Mouse (Mus musculus) liver, embryonic 13.5 days (tissue): Measurements from ENCODE around the gene Arl5b. TPM values are rescaled to one million over a fixed set of nuclear protein-coding genes. Genes with fewer than 3 reads are reported as not detected.

ENCODE experiments used
- ATAC-seq: fragments of 200-750 bp; cut with Nextera tagmentation; 2 replicates; pipeline ENCODE4 v1.8.0; 2017; ENCODE audit warnings: low read depth, mild to moderate bottlenecking, moderate number of reproducible peaks, moderate library complexity
- DNase-seq: peaks from one replicate; pipeline ENCODE4 v3.0.0; 2022
- H3K27ac ChIP-seq: fragments of 300-500 bp; sonication (generic); 2 replicates; pipeline ENCODE4 v1.5.1; 2015; ENCODE audit warnings: moderate library complexity, mild to moderate bottlenecking, inconsistent platforms
- H3K27me3 ChIP-seq: fragments of 300-500 bp; sonication (generic); 2 replicates; pipeline ENCODE4 v1.6.1; 2015; ENCODE audit warnings: mild to moderate bottlenecking, inconsistent platforms
- H3K36me3 ChIP-seq: fragments of 300-500 bp; sonication (generic); 2 replicates; pipeline ENCODE4 v1.6.1; 2015; ENCODE audit warnings: mild to moderate bottlenecking, inconsistent platforms
- H3K4me1 ChIP-seq: fragments of 300-500 bp; sonication (generic); replicated peaks from 2 replicates; pipeline ENCODE4 v1.6.1; 2015; ENCODE audit warnings: inconsistent platforms
- H3K4me2 ChIP-seq: fragments of 300-500 bp; sonication (generic); 2 replicates; pipeline ENCODE4 v1.6.1; 2015; ENCODE audit warnings: inconsistent platforms, mild to moderate bottlenecking, moderate library complexity
- H3K4me3 ChIP-seq: fragments of 300-500 bp; sonication (generic); replicated peaks from 2 replicates; pipeline ENCODE4 v1.5.1; 2015; ENCODE audit warnings: mild to moderate bottlenecking, inconsistent platforms
- H3K9ac ChIP-seq: fragments of 300-500 bp; sonication (generic); 2 replicates; pipeline ENCODE4 v1.6.1; 2015; ENCODE audit warnings: mild to moderate bottlenecking, inconsistent platforms
- H3K9me3 ChIP-seq: fragments of 300-500 bp; sonication (generic); replicated peaks from 2 replicates; pipeline ENCODE4 v1.6.1; 2016; ENCODE audit warnings: inconsistent platforms
- WGBS: fragments of 180-500 bp; shearing (Covaris S2); methylation state at CpG from one replicate; pipeline ENCODE4 v1.1.7; 2015; ENCODE audit not compliant: insufficient replicate concordance; 5-methylcytosine and 5-hydroxymethylcytosine counted together
- polyA plus RNA-seq: library from polyadenylated mRNA; unstranded; fragments of >200 nt; fragmentation: Nextera tagmentation; extraction: Ambion mirVana; gene quantifications from 2 replicates; pipeline ENCODE4 v1.2.1, GENCODE M21; 2015

The Arl5b gene
- polyA plus RNA-seq, 1 experiment from 2014 or later, result 6.0 TPM

DNA sequence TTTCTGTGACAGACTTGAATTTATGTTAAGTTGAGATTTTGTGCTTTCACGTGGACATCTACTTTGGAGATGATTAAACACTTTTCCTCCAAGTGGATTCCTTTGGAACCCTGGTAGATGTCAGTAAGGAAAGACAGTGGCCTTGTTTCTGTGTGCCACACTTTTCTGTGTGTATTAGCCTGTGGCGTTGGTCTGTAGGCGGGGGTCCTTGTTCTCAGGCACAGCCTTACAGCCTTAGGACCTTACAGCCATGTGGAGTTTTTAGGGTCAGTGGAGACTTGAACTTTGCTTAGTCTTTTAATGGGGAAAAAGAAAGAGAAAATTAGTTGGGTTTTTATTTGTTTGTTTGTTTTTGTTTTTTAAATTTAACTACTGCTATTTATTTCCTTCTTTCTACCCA, 11.7 kb downstream of the Arl5b start:
- Histone ChIP-seq H3K4me3 (no peak overlapping the region), H3K4me1 (peaks cover 18% of the 10 kb centered on the region), H3K36me3 (no peaks in the 10 kb centered on the region), H3K4me2 (no peak overlapping the region), H3K9ac (no peak overlapping the region), H3K27ac (no peak overlapping the region), H3K9me3 (no peaks in the 10 kb centered on the region), H3K27me3 (no peaks in the 10 kb centered on the region)
- ATAC-seq (no peak), DNase-seq (no peak)
- 76% methylated on average over 3 of the region's 3 CpGs for WGBS

- ATAC-seq, result no peak
- Histone ChIP-seq H3K4me3 (no peak overlapping the region), H3K9ac (no peak overlapping the region), H3K36me3 (peaks cover 3% of the 10 kb centered on the region; the same call in 1 of the 2 replicates), H3K4me1 (peaks cover 6% of the 10 kb centered on the region), H3K27me3 (no peaks in the 10 kb centered on the region), H3K27ac (no peak overlapping the region), H3K9me3 (no peaks in the 10 kb centered on the region), H3K4me2 (no peak overlapping the region)
- no peak for DNase-seq
- WGBS, result 68% methylated on average over 1 of the region's 1 CpGs
Measured at GRCm38 (mm10) chr2:15063815-15064214, 14.6 kb downstream of the Arl5b start.

GRCm38 (mm10) chr2:15064380-15065269, 15.4 kb downstream of the Arl5b start:
- H3K27ac ChIP-seq, result no peak overlapping the region
- no peak overlapping the region for H3K4me2 ChIP-seq
- H3K9ac ChIP-seq, result no peak overlapping the region
- peaks cover 6% of the 10 kb centered on the region for H3K4me1 ChIP-seq
- WGBS, result 67% methylated on average over 7 of the region's 7 CpGs
- no peaks in the 10 kb centered on the region for H3K27me3 ChIP-seq
- no peak for DNase-seq
- no peak for ATAC-seq
- no peaks in the 10 kb centered on the region for H3K9me3 ChIP-seq
- no peak overlapping the region for H3K4me3 ChIP-seq
- H3K36me3 ChIP-seq, result peaks cover 3% of the 10 kb centered on the region; the same call in 1 of the 2 replicates

GRCm38 (mm10) chr2:15065447-15065846, 16.3 kb downstream of the Arl5b start:
- WGBS, result 66% methylated on average over 2 of the region's 2 CpGs
- Histone ChIP-seq H3K9me3 (no peaks in the 10 kb centered on the region), H3K4me1 (peaks cover 6% of the 10 kb centered on the region), H3K9ac (no peak overlapping the region), H3K27ac (no peak overlapping the region), H3K27me3 (no peaks in the 10 kb centered on the region), H3K4me3 (no peak overlapping the region), H3K4me2 (no peak overlapping the region), H3K36me3 (peaks cover 10% of the 10 kb centered on the region)
- ATAC-seq, result no peak
- DNase-seq, result no peak

GRCm38 (mm10) chr2:15067091-15067490, 17.9 kb downstream of the Arl5b start:
- DNase-seq (no peak), ATAC-seq (no peak)
- Histone ChIP-seq H3K4me3 (no peak overlapping the region), H3K9ac (no peak overlapping the region), H3K36me3 (peaks cover 17% of the 10 kb centered on the region), H3K27ac (no peak overlapping the region), H3K9me3 (no peaks in the 10 kb centered on the region), H3K4me2 (no peak overlapping the region), H3K4me1 (peaks cover 6% of the 10 kb centered on the region), H3K27me3 (no peaks in the 10 kb centered on the region)
- WGBS, result 50% methylated on average over 5 of the region's 5 CpGs

DNA sequence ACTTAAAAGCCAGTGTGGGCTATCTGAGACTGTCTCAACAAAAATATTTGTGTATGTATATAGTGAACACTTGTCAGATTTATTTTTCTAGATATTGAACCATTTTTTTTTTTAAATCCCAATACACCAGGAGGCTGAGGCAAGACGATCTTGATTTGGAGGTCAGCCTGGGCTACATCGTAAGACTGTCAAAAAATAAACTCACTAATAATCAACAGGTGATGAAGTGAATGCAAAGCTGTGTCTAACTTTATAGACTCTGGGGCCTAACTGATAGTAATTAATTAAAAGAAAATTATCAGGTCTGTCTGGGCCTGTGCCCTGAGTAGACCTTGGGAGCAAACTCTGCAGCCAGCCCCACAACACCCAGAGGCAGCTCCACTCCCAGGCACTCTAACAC, 34.5 kb downstream of the Arl5b start:
- 87% methylated on average over 2 of the region's 2 CpGs for WGBS
- ATAC-seq, result no peak
- Histone ChIP-seq H3K27ac (no peak overlapping the region), H3K36me3 (0 out of 2 replicates have a peak, but pooled peaks cover 9% of the 10 kb centered on the region), H3K9ac (no peak overlapping the region), H3K9me3 (no peaks in the 10 kb centered on the region), H3K4me3 (no peak overlapping the region), H3K4me1 (no peaks in the 10 kb centered on the region), H3K27me3 (no peaks in the 10 kb centered on the region), H3K4me2 (no peak overlapping the region)
- DNase-seq, result no peak

GRCm38 (mm10) chr2:15087308-15087707, 38.1 kb downstream of the Arl5b start:
- H3K9me3 ChIP-seq, result no peaks in the 10 kb centered on the region
- no peaks in the 10 kb centered on the region for H3K27me3 ChIP-seq
- H3K27ac ChIP-seq, result no peak overlapping the region
- WGBS, result 46% methylated on average over 1 of the region's 1 CpGs
- DNase-seq (no peak), ATAC-seq (no peak)
- no peak overlapping the region for H3K4me2 ChIP-seq
- H3K4me1 ChIP-seq, result no peaks in the 10 kb centered on the region; the same call in 1 of the 2 replicates
- H3K36me3 ChIP-seq, result 0 out of 2 replicates have a peak, but pooled peaks cover 6% of the 10 kb centered on the region
- H3K4me3 ChIP-seq, result no peak overlapping the region
- no peak overlapping the region for H3K9ac ChIP-seq

DNA sequence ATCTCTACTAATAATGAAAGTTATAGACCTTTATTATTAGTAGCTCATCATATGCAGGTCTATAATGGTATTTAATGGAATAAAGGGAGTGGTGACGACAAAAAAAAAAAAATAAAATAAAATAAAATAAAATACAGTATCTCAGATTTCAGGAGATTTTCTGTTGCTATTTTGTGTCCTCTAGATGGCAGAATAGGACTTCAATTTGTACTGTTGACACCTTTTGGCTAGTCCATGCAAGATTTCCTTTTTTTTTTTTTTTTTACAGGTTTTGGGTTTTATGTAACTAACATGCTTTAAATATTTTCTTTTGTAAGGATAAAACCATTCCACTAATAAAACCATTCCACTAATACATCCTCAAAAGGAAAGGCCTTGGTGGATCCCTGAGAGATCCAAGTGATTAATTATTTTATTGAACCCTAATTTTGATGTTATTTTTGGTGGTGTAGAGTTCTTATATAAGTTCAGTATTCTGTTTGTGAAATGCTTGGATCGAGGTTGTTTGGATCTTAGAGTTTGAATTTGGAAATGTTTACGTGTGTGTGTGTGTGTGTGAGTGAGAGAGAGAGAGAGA, 47.4 kb downstream of the Arl5b start:
- 0 out of 2 replicates have a peak, but pooled peaks cover 3% of the 10 kb centered on the region for H3K4me1 ChIP-seq
- no peak for DNase-seq
- no peaks in the 10 kb centered on the region for H3K27me3 ChIP-seq
- H3K27ac ChIP-seq, result no peak overlapping the region
- H3K4me2 ChIP-seq, result no peak overlapping the region
- H3K9me3 ChIP-seq, result no peaks in the 10 kb centered on the region
- ATAC-seq, result no peak
- H3K4me3 ChIP-seq, result no peak overlapping the region
- WGBS, result 38% methylated on average over 3 of the region's 3 CpGs
- no peaks in the 10 kb centered on the region for H3K36me3 ChIP-seq
- H3K9ac ChIP-seq, result no peak overlapping the region

- no peak overlapping the region for H3K4me3 ChIP-seq
- no peaks in the 10 kb centered on the region for H3K27me3 ChIP-seq
- no peak overlapping the region for H3K4me2 ChIP-seq
- no peak overlapping the region for H3K9ac ChIP-seq
- H3K9me3 ChIP-seq, result no peaks in the 10 kb centered on the region
- no peaks in the 10 kb centered on the region for H3K4me1 ChIP-seq
- WGBS, result 10% methylated on average over 1 of the region's 1 CpGs
- no peak overlapping the region for H3K27ac ChIP-seq
- DNase-seq (no peak), ATAC-seq (no peak)
- no peaks in the 10 kb centered on the region for H3K36me3 ChIP-seq
Measured at GRCm38 (mm10) chr2:15104386-15104785, 55.2 kb downstream of the Arl5b start.

- H3K27me3 ChIP-seq, result no peaks in the 10 kb centered on the region
- no peak overlapping the region for H3K4me3 ChIP-seq
- ATAC-seq (no peak), DNase-seq (no peak)
- WGBS, result 61% methylated on average over 2 of the region's 2 CpGs
- H3K27ac ChIP-seq, result no peak overlapping the region
- H3K9me3 ChIP-seq, result no peaks in the 10 kb centered on the region
- no peak overlapping the region for H3K9ac ChIP-seq
- H3K36me3 ChIP-seq, result no peaks in the 10 kb centered on the region
- H3K4me2 ChIP-seq, result no peak overlapping the region
- H3K4me1 ChIP-seq, result no peaks in the 10 kb centered on the region
Measured at GRCm38 (mm10) chr2:15111290-15111689, 62.1 kb downstream of the Arl5b start.

DNA sequence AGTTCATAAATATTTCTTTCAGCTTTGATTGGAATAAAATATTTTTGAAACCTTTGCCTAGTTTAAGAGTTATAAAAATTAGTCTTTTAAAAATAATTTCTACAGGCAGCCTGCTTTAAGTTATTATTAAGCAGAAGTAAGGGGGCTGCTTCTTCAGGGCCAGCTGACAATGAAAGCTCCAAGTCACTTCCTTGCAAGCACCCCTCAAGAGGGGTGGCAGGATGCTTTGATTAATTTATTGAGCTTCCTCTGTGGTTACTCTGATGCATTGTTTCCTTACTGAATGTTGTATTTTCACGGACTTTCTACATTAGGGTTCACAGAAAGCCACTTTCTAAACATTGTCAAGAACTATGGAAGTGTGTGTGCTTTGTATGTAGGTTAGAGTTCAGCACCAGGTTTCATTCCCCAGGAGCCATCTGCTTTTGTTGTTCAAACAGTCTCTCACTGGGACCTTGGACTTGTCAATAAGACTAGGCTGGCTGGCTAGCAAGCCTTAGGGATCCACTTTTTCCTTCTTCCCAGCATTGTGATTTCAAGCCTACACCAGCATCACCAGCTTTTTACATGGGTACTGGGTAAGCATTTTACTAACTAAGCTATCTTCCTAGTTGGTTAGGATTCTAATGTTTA, 62.7 kb downstream of the Arl5b start:
- Histone ChIP-seq H3K9ac (no peak overlapping the region), H3K9me3 (no peaks in the 10 kb centered on the region), H3K4me3 (no peak overlapping the region), H3K36me3 (no peaks in the 10 kb centered on the region), H3K27ac (no peak overlapping the region), H3K4me1 (no peaks in the 10 kb centered on the region), H3K4me2 (no peak overlapping the region), H3K27me3 (no peaks in the 10 kb centered on the region)
- WGBS, result 8% methylated on average over 1 of the region's 1 CpGs
- no peak for DNase-seq
- ATAC-seq, result peak; percentile 43; the same call in 1 of the 2 replicates
